Mouse (Mus musculus) limb, embryonic 10.5 days (tissue): ENCODE results near the gene Acox3. TPM values are rescaled to one million over a fixed set of nuclear protein-coding genes. Genes with fewer than 3 reads are reported as not detected.

Source experiments
- DNase-seq: peaks from one replicate; pipeline ENCODE4 v3.0.0-alpha.2; 2017; ENCODE audit warnings: low spot score
- H3K27ac ChIP-seq: fragments of 300-500 bp; sonication (generic); 2 replicates; pipeline ENCODE4 v1.5.1; 2016; ENCODE audit warnings: mild to moderate bottlenecking
- H3K27me3 ChIP-seq: fragments of 300-500 bp; sonication (generic); 2 replicates; pipeline ENCODE4 v1.6.1; 2016; ENCODE audit warnings: low read depth, mild to moderate bottlenecking; ENCODE audit not compliant: poor library complexity, severe bottlenecking
- H3K36me3 ChIP-seq: fragments of 300-500 bp; sonication (generic); 2 replicates; pipeline ENCODE4 v1.6.1; 2016; ENCODE audit warnings: mild to moderate bottlenecking, moderate library complexity
- H3K4me1 ChIP-seq: fragments of 300-500 bp; sonication (generic); 2 replicates; pipeline ENCODE4 v1.6.1; 2016
- H3K4me3 ChIP-seq: fragments of 300-500 bp; sonication (generic); 2 replicates; pipeline ENCODE4 v1.5.1; 2016; ENCODE audit warnings: mild to moderate bottlenecking, moderate library complexity
- H3K9me3 ChIP-seq: fragments of 300-500 bp; sonication (generic); replicated peaks from 2 replicates; pipeline ENCODE4 v1.6.1; 2016; ENCODE audit warnings: mild to moderate bottlenecking
- WGBS: fragments of 180-500 bp; shearing (Covaris S2); methylation state at CpG from one replicate; pipeline ENCODE4 v1.1.7; 2016; 5-methylcytosine and 5-hydroxymethylcytosine counted together
- polyA plus RNA-seq: library from polyadenylated mRNA; unstranded; fragments of >200 nt; fragmentation: Nextera tagmentation; extraction: Ambion mirVana; gene quantifications from 2 replicates; pipeline ENCODE4 v1.2.1, GENCODE M21; 2016

Gene Acox3
- polyA plus RNA-seq: 7.3 and 11.5 TPM in 2 replicates

DNA sequence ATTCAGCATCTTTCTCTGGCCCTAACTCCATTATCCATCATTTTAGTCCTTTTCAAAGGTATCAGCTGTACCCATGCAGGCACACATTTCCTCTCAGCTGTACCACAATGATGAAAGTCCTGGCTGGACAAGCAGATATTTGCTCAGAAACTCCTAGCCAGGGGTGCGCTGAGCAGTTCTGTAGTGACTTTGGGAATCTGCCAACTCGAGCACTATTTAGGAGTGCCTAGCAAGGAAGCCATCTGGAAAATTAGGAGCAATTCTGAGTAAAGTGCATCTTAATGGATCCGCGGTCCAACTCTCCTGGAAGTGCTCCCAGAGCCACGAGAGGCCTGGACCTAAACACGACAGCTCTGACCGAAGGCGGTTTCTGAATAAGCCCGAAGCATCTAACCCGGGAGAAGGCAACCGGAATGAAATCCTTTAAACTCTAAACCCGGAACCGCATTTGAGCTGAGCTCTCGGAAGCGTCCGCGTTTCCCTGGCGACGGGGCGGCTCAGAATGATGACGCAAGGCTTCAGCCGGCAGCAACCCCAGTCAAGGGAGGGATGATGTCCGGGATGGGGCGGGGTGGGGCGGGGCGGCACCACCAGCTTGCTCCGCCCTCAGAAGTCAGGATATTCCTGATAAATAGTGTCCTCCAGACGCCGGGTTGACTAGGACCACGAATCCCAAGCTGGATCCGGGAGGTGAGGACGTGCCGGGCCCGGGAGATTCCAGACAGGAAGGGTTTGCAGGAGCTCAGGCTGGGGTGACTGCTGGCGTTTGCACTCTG lies at the start of gene Acox3:
Gene Acox3, plus strand, starts transcription at position 596 of the 776 bp plus-strand sequence.
- Histone ChIP-seq H3K9me3 (no peaks in the 10 kb centered on the region), H3K27me3 (no peaks in the 10 kb centered on the region), H3K4me1 (peaks cover 12% of the 10 kb centered on the region), H3K36me3 (no peaks in the 10 kb centered on the region), H3K4me3 (peak within 1 kb of the TSS; percentile 74), H3K27ac (peak within 1 kb of the TSS; percentile 67)
- DNase-seq: peak; percentile 94
- WGBS: 1% methylated on average over 35 of the region's 35 CpGs

DNA sequence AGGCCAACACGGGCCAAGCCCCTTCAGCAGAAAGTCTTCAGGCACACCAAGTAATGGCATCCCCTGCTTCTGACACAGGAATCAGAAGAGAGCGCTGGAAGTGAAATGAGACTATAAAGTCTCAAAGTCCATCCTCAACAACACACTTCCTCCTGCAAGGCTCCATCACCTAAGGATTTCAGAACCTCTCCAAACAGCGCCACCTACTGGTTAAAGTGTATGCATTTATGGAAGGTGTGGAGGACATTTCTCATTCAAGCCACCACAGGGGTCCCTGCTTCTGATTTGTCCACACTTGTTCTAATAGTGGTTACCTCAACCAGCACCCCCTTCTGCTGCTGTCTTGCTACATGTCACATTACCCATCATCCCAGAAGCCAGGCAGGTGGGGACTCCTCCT lies 46.6 kb upstream of the Acox3 start:
- no peaks in the 10 kb centered on the region for H3K9me3 ChIP-seq
- WGBS: 64% methylated on average over 3 of the region's 3 CpGs
- no peak for DNase-seq

DNA sequence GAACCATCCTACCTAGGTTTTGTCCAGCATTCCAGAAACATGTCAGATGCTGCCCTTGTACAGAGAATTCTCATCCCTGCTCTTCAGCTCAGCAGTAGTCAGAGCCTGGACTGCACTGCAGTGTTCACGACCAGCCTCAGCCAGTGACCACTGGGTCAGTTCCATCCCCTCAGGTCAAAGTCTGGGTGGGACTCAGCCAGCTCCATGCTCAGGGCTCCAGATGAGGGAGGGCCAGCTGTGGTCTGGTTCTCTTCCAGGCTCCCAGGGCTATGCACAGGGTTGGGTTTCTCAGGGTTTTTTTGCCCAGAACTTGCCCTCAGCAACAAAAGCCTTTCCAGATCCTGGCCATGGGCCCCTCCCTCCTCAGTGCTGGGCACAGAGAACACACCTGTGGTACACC lies 45.4 kb upstream of the Acox3 start:
- H3K4me1 ChIP-seq: peaks cover 13% of the 10 kb centered on the region
- no peaks in the 10 kb centered on the region for H3K9me3 ChIP-seq
- H3K36me3 ChIP-seq: no peaks in the 10 kb centered on the region
- DNase-seq: no peak
- H3K27me3 ChIP-seq: no peaks in the 10 kb centered on the region
- H3K4me3 ChIP-seq: no peak overlapping the region
- WGBS: 79% methylated on average over 1 of the region's 1 CpGs
- H3K27ac ChIP-seq: no peak overlapping the region

More for the DNA sequence above, 46.6 kb upstream of the Acox3 start:
- Histone ChIP-seq H3K27me3 (no peaks in the 10 kb centered on the region), H3K36me3 (no peaks in the 10 kb centered on the region), H3K27ac (no peak overlapping the region), H3K4me1 (peaks cover 11% of the 10 kb centered on the region), H3K4me3 (no peak overlapping the region)

DNA sequence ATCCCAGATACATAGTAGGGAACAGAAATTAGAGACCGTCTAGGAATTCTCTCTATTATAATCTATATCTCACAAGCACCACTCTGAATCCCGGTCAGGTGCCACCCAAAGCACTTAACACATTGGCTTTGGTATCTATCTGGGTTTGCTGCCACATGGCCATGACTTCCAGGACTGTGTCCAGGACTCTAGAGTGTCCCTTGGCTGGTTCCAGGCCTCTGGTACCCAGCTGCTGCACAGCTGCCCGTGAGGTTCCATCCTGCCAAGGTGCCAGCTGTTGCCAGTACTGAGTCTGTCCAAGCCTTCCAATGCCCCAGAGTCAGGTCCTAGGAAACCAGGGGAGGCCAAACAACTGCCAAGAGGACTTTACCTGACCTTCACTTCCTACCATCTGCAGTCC lies 44.8 kb upstream of the Acox3 start:
- no peaks in the 10 kb centered on the region for H3K36me3 ChIP-seq
- 85% methylated on average over 3 of the region's 3 CpGs for WGBS
- H3K27ac ChIP-seq: no peak overlapping the region
- no peaks in the 10 kb centered on the region for H3K27me3 ChIP-seq
- H3K4me1 ChIP-seq: peaks cover 13% of the 10 kb centered on the region
- H3K4me3 ChIP-seq: no peak overlapping the region
- DNase-seq: no peak
- no peaks in the 10 kb centered on the region for H3K9me3 ChIP-seq

DNA sequence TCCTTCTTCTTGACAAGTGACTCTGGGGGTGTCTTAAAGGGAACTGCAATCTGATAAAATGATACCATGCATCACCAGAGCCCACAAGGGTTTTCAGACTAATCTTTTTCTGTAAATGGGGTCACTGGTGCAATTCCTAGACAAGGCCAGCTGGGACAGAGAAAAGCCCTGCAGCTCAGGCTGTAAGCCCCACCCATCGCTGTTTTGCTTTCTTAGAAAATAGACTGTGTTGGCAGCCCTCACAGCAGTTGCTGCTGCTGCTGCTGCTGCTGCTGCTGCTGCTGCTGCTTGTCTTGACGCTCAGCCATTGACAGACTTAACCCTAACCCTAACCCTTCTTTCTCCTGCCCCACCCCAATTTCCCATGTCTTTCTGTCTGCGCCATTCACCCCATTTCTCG lies 43.3 kb upstream of the Acox3 start:
- H3K4me3 ChIP-seq: no peak overlapping the region
- 72% methylated on average over 4 of the region's 4 CpGs for WGBS
- DNase-seq: no peak
- no peaks in the 10 kb centered on the region; the same call in 1 of the 2 replicates for H3K27me3 ChIP-seq
- H3K4me1 ChIP-seq: peaks cover 13% of the 10 kb centered on the region
- no peaks in the 10 kb centered on the region for H3K36me3 ChIP-seq
- no peak overlapping the region for H3K27ac ChIP-seq
- H3K9me3 ChIP-seq: no peaks in the 10 kb centered on the region

DNA sequence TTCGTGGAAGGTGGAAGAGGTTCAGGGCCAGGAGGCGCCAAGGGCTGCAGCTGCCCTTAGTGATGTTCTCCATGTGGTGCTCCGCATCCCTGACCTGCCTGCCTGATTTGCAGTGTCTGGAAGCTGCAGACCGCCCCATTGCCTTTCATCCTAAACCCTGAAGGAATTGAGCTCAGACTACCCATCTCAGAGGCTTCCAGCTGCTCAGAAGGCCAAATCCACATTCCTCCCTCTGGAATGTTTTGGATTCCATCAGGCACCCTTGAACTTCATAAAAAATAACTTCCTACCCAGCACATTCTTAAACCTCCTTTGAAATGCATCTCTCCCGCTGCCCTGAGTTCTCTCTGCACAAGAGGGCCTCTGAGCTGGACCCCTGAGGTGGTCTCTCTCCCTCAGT lies 42.3 kb upstream of the Acox3 start:
- no peak for DNase-seq
- Histone ChIP-seq H3K4me1 (peaks cover 13% of the 10 kb centered on the region), H3K9me3 (no peaks in the 10 kb centered on the region), H3K36me3 (no peaks in the 10 kb centered on the region), H3K27ac (peak overlapping the region; percentile 76; the same call in 1 of the 2 replicates), H3K4me3 (no peak overlapping the region), H3K27me3 (no peaks in the 10 kb centered on the region; the same call in 1 of the 2 replicates)
- 62% methylated on average over 5 of the region's 5 CpGs for WGBS

DNA sequence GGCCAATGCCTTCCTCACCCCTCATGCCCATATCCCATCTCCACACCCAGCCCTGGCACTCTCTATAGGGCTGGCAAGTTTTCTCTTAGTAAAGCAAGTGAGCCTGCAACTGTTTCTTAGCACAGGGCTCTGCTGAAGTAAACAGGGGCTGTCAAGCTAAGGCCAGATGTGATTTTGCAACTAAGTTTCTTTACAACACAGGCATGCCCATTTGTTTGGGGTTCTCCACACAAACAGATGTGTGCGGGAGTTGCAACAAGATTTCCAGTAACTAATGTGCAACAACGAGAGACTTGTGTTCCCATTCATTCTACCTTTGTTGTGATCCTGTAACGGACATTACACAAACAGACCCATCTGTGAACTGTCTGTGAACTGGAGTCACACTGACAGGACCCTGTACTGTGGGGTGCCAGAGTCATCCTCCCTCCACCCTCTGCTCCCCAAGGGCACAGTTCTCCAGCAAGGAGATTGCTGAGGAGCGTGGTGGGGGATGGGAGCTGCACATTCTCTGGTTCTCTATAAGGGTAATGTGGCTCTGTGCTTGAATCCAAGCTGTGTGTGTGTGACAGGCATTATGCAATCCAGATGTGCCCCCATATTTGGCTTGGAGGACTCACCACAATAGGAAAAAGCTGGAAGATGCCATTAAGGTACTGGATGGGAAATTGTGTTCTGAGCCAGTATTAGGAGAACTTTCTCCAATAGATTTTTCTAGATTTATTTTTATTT lies 41.6 kb upstream of the Acox3 start:
- WGBS: 72% methylated on average over 4 of the region's 4 CpGs
- Histone ChIP-seq H3K27ac (peak overlapping the region; percentile 76), H3K36me3 (no peaks in the 10 kb centered on the region), H3K27me3 (no peaks in the 10 kb centered on the region; the same call in 1 of the 2 replicates), H3K4me3 (no peak overlapping the region), H3K9me3 (no peaks in the 10 kb centered on the region), H3K4me1 (peaks cover 13% of the 10 kb centered on the region)
- peak; percentile 42 for DNase-seq

DNA sequence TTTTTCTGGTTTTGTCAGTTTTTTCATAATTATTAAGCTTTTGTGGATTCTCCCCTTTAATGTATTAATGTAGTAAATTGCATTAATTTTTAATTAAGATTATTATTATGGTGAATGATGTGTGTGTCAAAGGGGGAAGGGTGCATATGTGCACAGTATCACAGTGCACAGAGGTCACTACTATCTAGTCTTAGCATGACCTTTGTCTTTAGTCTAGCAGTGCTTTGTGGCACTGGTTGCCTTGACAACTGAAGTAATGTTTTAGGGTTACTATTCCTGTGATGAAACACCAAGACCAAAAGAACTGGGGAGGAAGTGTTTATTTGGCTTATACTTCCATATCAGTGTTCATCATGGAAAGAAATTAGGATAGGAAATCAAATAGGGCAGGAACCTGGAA lies 36.7 kb upstream of the Acox3 start:
- no peak for DNase-seq
- Histone ChIP-seq H3K27me3 (no peaks in the 10 kb centered on the region; the same call in 1 of the 2 replicates), H3K36me3 (no peaks in the 10 kb centered on the region), H3K27ac (no peak overlapping the region), H3K9me3 (no peaks in the 10 kb centered on the region), H3K4me1 (peaks cover 4% of the 10 kb centered on the region), H3K4me3 (no peak overlapping the region)

DNA sequence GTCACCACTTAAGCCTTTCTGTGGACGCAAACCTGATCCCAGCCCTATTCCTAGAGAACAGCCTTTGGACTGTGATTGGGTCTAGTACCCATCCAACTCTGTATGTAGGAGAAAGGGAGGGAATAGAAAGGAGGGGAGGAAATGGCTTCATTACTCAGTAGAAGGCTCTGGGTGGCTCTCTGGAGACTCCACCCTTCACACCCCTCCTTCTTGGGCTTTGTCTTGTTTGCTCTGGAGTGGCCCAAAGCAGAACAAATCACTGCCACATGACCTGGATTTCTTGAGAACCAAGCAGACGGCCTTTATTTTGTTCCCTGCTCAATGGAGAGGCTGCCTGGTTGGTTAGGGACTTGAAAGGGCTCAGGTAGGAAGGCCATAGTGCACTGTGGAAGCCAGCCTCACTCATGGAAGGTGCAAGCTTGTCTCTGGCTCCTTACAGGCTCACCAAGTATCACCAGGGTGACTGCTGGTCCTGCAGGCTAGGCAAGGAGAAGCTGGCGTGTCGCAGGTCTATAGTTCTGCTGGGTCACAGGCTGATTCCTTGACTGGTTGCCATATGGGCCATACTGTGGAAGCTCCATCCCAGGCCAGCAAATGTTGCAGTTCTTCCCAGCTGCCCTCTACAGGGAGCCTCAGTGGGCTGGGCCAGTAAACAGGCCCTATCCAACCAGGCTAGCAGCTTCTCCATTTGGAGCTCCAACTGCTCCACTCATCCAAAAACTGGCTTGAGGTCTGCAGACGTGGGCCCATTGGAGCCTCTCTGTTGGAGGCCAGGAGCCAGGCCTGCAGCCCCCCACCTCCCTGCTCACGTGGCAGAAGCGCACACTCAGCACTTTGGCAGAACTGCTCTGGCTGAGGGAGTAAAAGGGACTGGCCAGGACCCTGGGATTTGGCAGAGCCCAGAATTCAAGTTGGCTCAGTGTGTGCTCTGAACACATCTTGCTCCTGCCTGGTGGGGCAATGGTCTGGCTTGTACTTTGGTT lies 30.7 kb upstream of the Acox3 start:
- Histone ChIP-seq H3K9me3 (no peaks in the 10 kb centered on the region), H3K27me3 (no peaks in the 10 kb centered on the region), H3K4me3 (no peak overlapping the region), H3K36me3 (peaks cover 30% of the 10 kb centered on the region), H3K27ac (no peak overlapping the region), H3K4me1 (peaks cover 13% of the 10 kb centered on the region)
- 48% methylated on average over 7 of the region's 7 CpGs for WGBS
- no peak for DNase-seq

DNA sequence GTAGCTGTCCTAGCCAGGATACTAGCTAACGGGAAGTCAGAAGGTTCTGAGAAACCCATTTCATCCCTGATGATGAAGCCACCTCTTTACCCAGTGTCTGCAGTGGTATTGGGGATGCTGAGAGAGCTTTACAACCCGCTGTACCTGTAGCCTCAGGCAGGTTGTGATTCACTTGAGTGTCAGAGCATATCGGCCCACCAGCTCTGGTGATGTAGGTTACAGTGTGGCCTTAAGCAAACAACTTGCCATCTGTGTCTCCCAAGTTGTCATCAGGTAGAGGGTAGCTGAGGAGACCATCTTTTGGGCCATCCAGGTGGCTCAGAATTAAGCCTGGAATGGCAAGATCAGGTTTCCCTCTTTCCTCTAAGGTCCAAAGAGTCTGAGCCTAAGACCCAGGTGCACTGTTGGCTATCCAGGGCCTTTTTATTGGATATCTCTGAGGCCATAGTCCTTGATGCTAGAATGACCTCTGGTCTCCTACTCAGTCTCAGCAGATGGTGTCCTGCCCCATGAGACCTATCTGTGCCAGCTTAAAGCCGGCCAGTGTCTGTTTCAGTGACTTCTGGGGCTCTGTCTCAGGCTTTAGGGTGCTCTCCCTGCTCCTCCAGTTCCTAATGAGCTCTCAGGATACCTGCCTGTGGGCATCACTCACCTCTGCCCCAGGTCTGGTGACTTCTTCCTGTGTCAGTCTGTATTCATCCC lies 29.9 kb upstream of the Acox3 start:
- H3K27ac ChIP-seq: no peak overlapping the region
- 85% methylated on average over 4 of the region's 4 CpGs for WGBS

DNA sequence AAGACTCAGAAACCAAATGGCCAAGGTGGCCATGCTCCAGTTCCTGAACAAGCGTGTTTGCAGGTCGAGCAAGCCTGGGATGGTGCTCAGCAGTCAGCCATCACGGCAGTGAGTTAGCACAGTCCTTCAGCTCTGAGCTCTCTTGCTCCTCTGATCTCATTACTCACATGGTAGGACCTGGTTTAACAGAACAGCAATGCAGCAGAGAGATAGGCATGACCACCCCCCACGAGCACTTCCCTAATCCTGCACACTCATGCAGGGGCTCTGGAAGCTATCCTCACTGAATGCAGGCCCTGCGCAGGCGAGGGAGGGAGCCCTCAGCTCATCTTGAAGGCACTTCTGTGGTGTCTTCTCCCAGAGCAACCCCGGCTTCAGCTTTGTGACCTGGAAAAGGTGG lies 26.4 kb upstream of the Acox3 start:
- no peak for DNase-seq
- no peak overlapping the region for H3K27ac ChIP-seq
- H3K4me1 ChIP-seq: peaks cover 13% of the 10 kb centered on the region
- 88% methylated on average over 7 of the region's 7 CpGs for WGBS
- no peak overlapping the region for H3K4me3 ChIP-seq
- H3K36me3 ChIP-seq: peaks cover 71% of the 10 kb centered on the region
- H3K9me3 ChIP-seq: no peaks in the 10 kb centered on the region
- no peaks in the 10 kb centered on the region for H3K27me3 ChIP-seq

More for the DNA sequence above, 29.9 kb upstream of the Acox3 start:
- H3K36me3 ChIP-seq: peaks cover 38% of the 10 kb centered on the region
- peaks cover 13% of the 10 kb centered on the region for H3K4me1 ChIP-seq
- no peak for DNase-seq
- H3K27me3 ChIP-seq: no peaks in the 10 kb centered on the region
- H3K9me3 ChIP-seq: no peaks in the 10 kb centered on the region
- no peak overlapping the region for H3K4me3 ChIP-seq
